Mouse (Mus musculus) spleen, adult 2 months (tissue): Measurements from ENCODE around the gene Utp11. TPM values are rescaled to one million over a fixed set of nuclear protein-coding genes. Genes with fewer than 3 reads are reported as not detected.

Source experiments
- DNase-seq, 2 experiments: peaks; one replicate each; pipeline versions ENCODE4 v3.0.0 to v3.0.0-alpha.2; 2012 to 2021; ENCODE audit warnings: low spot score in 2 of 2, low read depth in 1 of 2
- H3K27ac ChIP-seq: fragments of 200-500 bp; 2 replicates; pipeline ENCODE4 v1.5.1; 2012; ENCODE audit warnings: low read length, inconsistent platforms; ENCODE audit not compliant: insufficient read depth
- H3K27me3 ChIP-seq: fragments of 200-500 bp; 2 replicates; pipeline ENCODE4 v1.6.1; 2012; ENCODE audit warnings: mild to moderate bottlenecking, moderate library complexity, low read length, inconsistent platforms; ENCODE audit not compliant: control insufficient read depth, insufficient read depth
- H3K36me3 ChIP-seq: fragments of 200-500 bp; 2 replicates; pipeline ENCODE4 v1.6.1; 2012; ENCODE audit warnings: mild to moderate bottlenecking, low read length, inconsistent platforms; ENCODE audit not compliant: control insufficient read depth, insufficient read depth
- H3K4me1 ChIP-seq: fragments of 200-500 bp; 2 replicates; pipeline ENCODE4 v1.6.1; 2011; ENCODE audit warnings: inconsistent platforms; ENCODE audit not compliant: control insufficient read depth, insufficient read depth, insufficient read length
- H3K4me3 ChIP-seq: fragments of 200-500 bp; 2 replicates; pipeline ENCODE4 v1.5.1; 2011; ENCODE audit warnings: mild to moderate bottlenecking, inconsistent platforms; ENCODE audit not compliant: insufficient read depth, insufficient read length; ENCODE audit errors: extremely low read depth
- CTCF ChIP-seq: fragments of 200-500 bp; IDR thresholded peaks from 2 replicates; pipeline ENCODE4 v1.5.1; 2011; ENCODE audit warnings: mild to moderate bottlenecking, inconsistent platforms; ENCODE audit not compliant: insufficient read depth, insufficient read length, insufficient replicate concordance; ENCODE audit errors: extremely low read depth
- POLR2A ChIP-seq: fragments of 200-500 bp; IDR thresholded peaks from 2 replicates; pipeline ENCODE4 v1.6.1; 2011; ENCODE audit warnings: low read depth, low read length, inconsistent platforms
- WGBS: fragments of 180-500 bp; shearing (Covaris S2); methylation state at CpG from one replicate; pipeline ENCODE4 v1.1.7; 2018; 5-methylcytosine and 5-hydroxymethylcytosine counted together
- polyA plus RNA-seq: library from polyadenylated mRNA; depleted of rRNA; stranded (reverse); fragments of >200 nt; gene quantifications from 2 replicates; pipeline ENCODE4 v1.2.3, GENCODE M21; 2012

The Utp11 gene
- polyA plus RNA-seq, 1 experiment: 3.4 TPM

DNA sequence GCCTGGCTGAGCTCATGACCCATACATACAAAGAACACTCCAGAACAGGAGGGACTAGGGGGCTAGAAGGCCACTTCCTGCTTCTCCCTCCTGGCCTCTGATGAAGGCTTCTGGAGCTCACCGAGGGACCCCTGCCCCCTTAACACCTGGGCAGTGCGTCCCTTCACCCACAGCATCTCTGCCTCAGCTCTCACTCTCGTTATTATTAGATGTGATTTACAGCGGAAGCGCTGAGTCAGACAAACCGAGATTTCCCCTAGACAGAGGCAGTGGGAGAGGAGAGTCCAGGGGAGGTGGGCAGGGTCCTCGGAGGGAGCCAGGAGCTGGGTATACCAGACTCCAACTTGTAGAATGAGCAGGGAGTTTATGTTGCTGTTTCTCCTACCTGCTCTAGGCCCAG, 21.8 kb downstream of the Utp11 start:
- Histone ChIP-seq H3K27me3 (no peaks in the 10 kb centered on the region; the same call in 1 of the 2 replicates), H3K36me3 (no peaks in the 10 kb centered on the region; the same call in 1 of the 2 replicates), H3K27ac (no peak overlapping the region), H3K4me1 (no peaks in the 10 kb centered on the region), H3K4me3 (no peak overlapping the region)
- no peak for TF ChIP-seq POLR2A
- no peak for TF ChIP-seq CTCF
- 15% methylated on average over 7 of the region's 7 CpGs for WGBS
- no peak for DNase-seq

DNA sequence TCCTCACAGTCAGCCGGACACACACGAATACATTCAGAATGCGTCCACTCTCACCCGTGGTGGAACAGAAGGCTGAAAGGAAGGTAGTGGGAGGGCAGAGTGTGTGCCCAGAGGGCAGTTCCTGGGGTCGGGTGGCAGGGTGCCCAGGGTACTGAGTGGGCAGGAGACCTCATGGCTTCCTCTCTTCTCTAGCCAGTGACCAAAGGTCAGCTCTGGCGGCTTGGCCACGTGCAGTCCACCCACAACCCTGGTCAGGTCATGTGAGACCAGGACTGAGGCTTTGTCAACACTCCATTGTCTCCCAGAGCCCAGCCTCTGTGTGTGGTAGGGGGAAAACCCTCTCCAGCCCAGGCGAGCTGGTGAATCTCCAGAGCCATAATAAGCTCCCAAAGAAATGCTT, 23.2 kb downstream of the Utp11 start:
- 62% methylated on average over 8 of the region's 8 CpGs for WGBS
- TF ChIP-seq POLR2A (no peak), CTCF (no peak)
- H3K4me3 ChIP-seq: no peak overlapping the region
- H3K27ac ChIP-seq: no peak overlapping the region
- no peaks in the 10 kb centered on the region for H3K36me3 ChIP-seq
- no peak for DNase-seq
- H3K4me1 ChIP-seq: no peaks in the 10 kb centered on the region
- no peaks in the 10 kb centered on the region; the same call in 1 of the 2 replicates for H3K27me3 ChIP-seq

DNA sequence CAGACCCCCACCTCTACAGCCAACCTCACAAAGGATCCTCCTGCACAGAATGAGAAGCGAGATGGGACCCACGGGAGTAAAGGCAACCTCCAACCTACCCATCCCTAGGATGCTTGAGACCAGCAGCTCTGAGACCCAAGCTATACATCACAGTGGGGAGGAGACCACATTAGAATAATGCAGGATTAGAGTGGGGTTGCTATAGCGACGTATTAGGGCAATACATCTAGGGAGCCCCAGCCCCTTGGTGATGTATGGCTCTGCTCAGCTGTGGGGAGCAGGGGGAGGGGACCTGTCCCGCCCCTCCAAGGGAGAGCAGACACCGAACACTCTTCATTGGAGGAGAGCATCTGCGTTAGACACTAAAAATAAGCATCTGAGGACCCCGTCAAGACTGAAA, 25.3 kb downstream of the Utp11 start:
- WGBS: 26% methylated on average over 8 of the region's 8 CpGs
- Histone ChIP-seq H3K36me3 (no peaks in the 10 kb centered on the region), H3K27ac (no peak overlapping the region), H3K4me3 (no peak overlapping the region), H3K4me1 (no peaks in the 10 kb centered on the region), H3K27me3 (no peaks in the 10 kb centered on the region)
- TF ChIP-seq CTCF: no peak
- no peak for TF ChIP-seq POLR2A
- no peak for DNase-seq

DNA sequence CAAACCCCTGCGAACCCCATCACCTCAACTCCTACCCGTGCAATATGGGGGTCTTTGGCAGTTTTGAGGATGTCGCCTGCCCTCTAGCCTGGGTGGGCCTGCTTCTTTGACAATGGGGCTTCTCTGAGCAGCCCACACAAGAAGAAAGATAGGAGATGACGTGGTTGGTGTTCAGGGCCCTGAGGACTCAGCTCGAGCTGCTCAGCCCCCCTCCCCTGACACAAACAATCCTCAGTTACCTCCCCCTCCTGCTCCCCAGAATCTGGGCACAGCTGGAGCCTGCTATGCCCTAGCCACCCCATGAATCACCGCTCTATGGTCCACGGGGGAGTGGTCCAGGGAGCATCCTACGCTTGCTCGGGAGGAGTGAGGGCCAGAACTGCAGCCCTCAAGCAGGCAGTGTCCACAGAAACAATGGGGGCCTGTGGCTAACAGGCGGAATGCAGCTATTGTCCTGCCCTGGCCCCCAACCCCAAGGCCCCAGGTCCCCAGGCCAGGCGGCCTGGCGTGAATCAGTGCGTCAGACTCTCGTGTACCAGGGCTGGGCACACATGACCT, 25.8 kb downstream of the Utp11 start:
- no peak for TF ChIP-seq POLR2A
- TF ChIP-seq CTCF: no peak
- Histone ChIP-seq H3K4me3 (no peak overlapping the region), H3K27ac (no peak overlapping the region), H3K36me3 (no peaks in the 10 kb centered on the region), H3K27me3 (no peaks in the 10 kb centered on the region), H3K4me1 (no peaks in the 10 kb centered on the region)
- WGBS: 52% methylated on average over 14 of the region's 14 CpGs
- no peak for DNase-seq

DNA sequence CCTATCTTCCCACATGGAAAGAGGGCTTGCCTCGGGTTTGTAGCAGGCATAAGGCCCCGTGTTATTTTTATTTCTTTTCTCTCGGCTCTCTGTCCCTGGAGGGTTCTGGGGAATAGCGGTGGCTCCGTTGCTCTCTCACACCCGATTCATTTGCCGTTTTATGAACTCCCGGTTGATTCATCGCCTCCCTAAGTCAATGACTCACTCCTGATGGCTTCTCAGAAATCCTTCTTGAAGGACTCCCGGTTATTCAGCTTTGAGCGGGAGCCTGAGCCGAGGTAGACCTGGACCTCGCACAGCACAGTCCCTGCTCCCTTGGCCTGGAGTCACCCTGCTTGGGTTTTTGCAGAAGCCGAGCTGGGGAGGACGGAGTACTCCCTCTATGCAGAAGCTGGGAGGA, 28.8 kb downstream of the Utp11 start:
- Histone ChIP-seq H3K27ac (no peak overlapping the region), H3K27me3 (peaks cover 5% of the 10 kb centered on the region), H3K4me3 (no peak overlapping the region)

DNA sequence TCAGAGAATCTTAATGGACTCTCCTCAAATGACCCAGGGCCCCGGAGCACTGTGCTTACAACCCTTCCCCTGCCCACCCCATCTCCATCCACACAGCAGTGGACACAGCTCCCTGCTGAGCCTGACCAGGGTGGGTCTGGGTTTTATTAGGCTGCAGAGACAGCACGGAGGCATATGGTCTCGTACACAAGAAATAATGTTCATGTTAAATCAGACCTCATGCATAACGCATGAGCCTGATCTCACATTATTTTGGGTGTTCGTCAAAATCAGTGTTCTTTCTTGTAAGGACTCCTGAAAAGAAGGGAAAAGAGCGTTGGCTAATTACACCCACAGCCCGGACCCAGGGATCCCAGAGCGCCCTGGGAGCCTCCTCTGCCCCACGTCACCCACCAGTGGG, 29.2 kb downstream of the Utp11 start:
- DNase-seq: no peak
- Histone ChIP-seq H3K27me3 (peaks cover 9% of the 10 kb centered on the region), H3K36me3 (no peaks in the 10 kb centered on the region), H3K27ac (no peak overlapping the region), H3K4me3 (no peak overlapping the region), H3K4me1 (0 out of 2 replicates have a peak, but pooled peaks cover 1% of the 10 kb centered on the region)
- TF ChIP-seq POLR2A: no peak
- TF ChIP-seq CTCF: no peak
- WGBS: 83% methylated on average over 9 of the region's 9 CpGs

More for the DNA sequence above, 28.8 kb downstream of the Utp11 start:
- TF ChIP-seq POLR2A (no peak), CTCF (no peak)
- no peak for DNase-seq
- H3K36me3 ChIP-seq: no peaks in the 10 kb centered on the region
- 78% methylated on average over 15 of the region's 15 CpGs for WGBS
- H3K4me1 ChIP-seq: no peaks in the 10 kb centered on the region

DNA sequence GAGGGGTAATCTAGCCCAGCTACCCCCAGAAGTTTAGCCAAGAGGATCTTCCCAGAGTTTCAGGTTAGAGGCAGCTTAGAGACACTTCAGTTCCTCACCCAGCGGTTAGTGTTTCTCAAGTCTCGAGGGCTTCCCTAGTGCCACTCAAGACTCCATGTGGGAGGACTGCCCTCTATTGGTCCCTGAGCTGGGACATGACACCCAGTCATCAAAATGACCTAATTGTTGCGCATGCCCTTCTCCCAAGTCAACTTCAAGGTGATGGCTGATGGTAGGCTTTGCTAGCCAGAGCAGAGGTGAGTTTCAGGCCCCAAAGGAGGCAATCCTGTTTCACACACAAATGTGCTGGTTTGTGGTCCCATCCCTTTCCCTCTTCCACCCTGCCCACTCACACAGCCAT, 30.4 kb downstream of the Utp11 start:
- Histone ChIP-seq H3K4me1 (peaks cover 5% of the 10 kb centered on the region; the same call in 1 of the 2 replicates), H3K27me3 (peaks cover 19% of the 10 kb centered on the region), H3K36me3 (no peaks in the 10 kb centered on the region), H3K4me3 (no peak overlapping the region), H3K27ac (no peak overlapping the region)
- no peak for TF ChIP-seq CTCF
- TF ChIP-seq POLR2A: no peak
- DNase-seq: no peak
- WGBS: 26% methylated on average over 3 of the region's 3 CpGs
